Mouse (Mus musculus) stomach, embryonic 15.5 days (tissue): ENCODE results near the gene Ralgps1. TPM values are rescaled to one million over a fixed set of nuclear protein-coding genes. Genes with fewer than 3 reads are reported as not detected.

Experiments used
- ATAC-seq: fragments of 200-750 bp; cut with Nextera tagmentation; 2 replicates; pipeline ENCODE4 v1.8.0; 2017; ENCODE audit warnings: low read depth, moderate number of reproducible peaks, moderate TSS enrichment; ENCODE audit not compliant: insufficient read depth, low FRiP score
- H3K27ac ChIP-seq: fragments of 300-500 bp; sonication (generic); 2 replicates; pipeline ENCODE4 v1.5.1; 2015; ENCODE audit warnings: mild to moderate bottlenecking, inconsistent platforms
- H3K27me3 ChIP-seq: fragments of 300-500 bp; sonication (generic); replicated peaks from 2 replicates; pipeline ENCODE4 v1.6.1; 2015; ENCODE audit warnings: inconsistent platforms
- H3K36me3 ChIP-seq: fragments of 300-500 bp; sonication (generic); 2 replicates; pipeline ENCODE4 v1.6.1; 2015; ENCODE audit warnings: inconsistent platforms
- H3K4me1 ChIP-seq: fragments of 300-500 bp; sonication (generic); 2 replicates; pipeline ENCODE4 v1.6.1; 2015; ENCODE audit warnings: inconsistent platforms
- H3K4me2 ChIP-seq: fragments of 300-500 bp; sonication (generic); 2 replicates; pipeline ENCODE4 v1.6.1; 2015; ENCODE audit warnings: mild to moderate bottlenecking, inconsistent platforms
- H3K4me3 ChIP-seq: fragments of 300-500 bp; sonication (generic); replicated peaks from 2 replicates; pipeline ENCODE4 v1.5.1; 2015; ENCODE audit warnings: inconsistent platforms
- H3K9ac ChIP-seq: fragments of 300-500 bp; sonication (generic); 2 replicates; pipeline ENCODE4 v1.6.1; 2015; ENCODE audit warnings: inconsistent platforms
- H3K9me3 ChIP-seq: fragments of 300-500 bp; sonication (generic); 2 replicates; pipeline ENCODE4 v1.6.1; 2016; ENCODE audit warnings: inconsistent platforms
- WGBS: fragments of 180-500 bp; shearing (Covaris S2); methylation state at CpG from one replicate; pipeline ENCODE4 v1.1.7; 2015; 5-methylcytosine and 5-hydroxymethylcytosine counted together
- polyA plus RNA-seq: library from polyadenylated mRNA; unstranded; fragments of >200 nt; fragmentation: Nextera tagmentation; extraction: Ambion mirVana; gene quantifications from 2 replicates; pipeline ENCODE4 v1.2.1, GENCODE M21; 2015

The Ralgps1 gene
- polyA plus RNA-seq, 1 experiment from 2014 or later, result 6.2 TPM

- no peak overlapping the region for H3K9ac ChIP-seq
- H3K27ac ChIP-seq, result 0 out of 2 replicates have a peak overlapping the region, but pooled peaks have one; percentile 0
- no peaks in the 10 kb centered on the region for H3K9me3 ChIP-seq
- H3K36me3 ChIP-seq, result no peaks in the 10 kb centered on the region
- H3K4me1 ChIP-seq, result no peaks in the 10 kb centered on the region; the same call in 1 of the 2 replicates
- no peak overlapping the region for H3K4me2 ChIP-seq
- H3K27me3 ChIP-seq, result no peaks in the 10 kb centered on the region
- no peak overlapping the region for H3K4me3 ChIP-seq
- WGBS, result 66% methylated on average over 4 of the region's 4 CpGs
- ATAC-seq, result no peak
Observed at GRCm38 (mm10) chr2:33272665-33273439, 98.4 kb downstream of the Ralgps1 start.

- H3K27ac ChIP-seq, result no peak overlapping the region
- H3K4me2 ChIP-seq, result no peak overlapping the region
- no peaks in the 10 kb centered on the region for H3K27me3 ChIP-seq
- 83% methylated on average over 1 of the region's 1 CpGs for WGBS
- H3K9me3 ChIP-seq, result no peaks in the 10 kb centered on the region
- ATAC-seq, result no peak
- H3K4me3 ChIP-seq, result no peak overlapping the region
- no peaks in the 10 kb centered on the region for H3K36me3 ChIP-seq
- H3K4me1 ChIP-seq, result no peaks in the 10 kb centered on the region; the same call in 1 of the 2 replicates
- no peak overlapping the region for H3K9ac ChIP-seq
Observed at GRCm38 (mm10) chr2:33271511-33271910, 99.8 kb downstream of the Ralgps1 start.

- Histone ChIP-seq H3K9ac (no peak overlapping the region), H3K4me1 (peaks cover 3% of the 10 kb centered on the region), H3K4me3 (no peak overlapping the region), H3K27ac (no peak overlapping the region), H3K4me2 (no peak overlapping the region), H3K36me3 (no peaks in the 10 kb centered on the region), H3K27me3 (no peaks in the 10 kb centered on the region), H3K9me3 (no peaks in the 10 kb centered on the region)
- ATAC-seq, result no peak
- 88% methylated on average over 2 of the region's 2 CpGs for WGBS
Observed at GRCm38 (mm10) chr2:33270569-33270968, 100.7 kb downstream of the Ralgps1 start.

GRCm38 (mm10) chr2:33269132-33269493 is 102.2 kb downstream of the Ralgps1 start:
- WGBS, result 89% methylated on average over 2 of the region's 2 CpGs
- Histone ChIP-seq H3K27ac (no peak overlapping the region), H3K9ac (no peak overlapping the region), H3K9me3 (no peaks in the 10 kb centered on the region), H3K27me3 (no peaks in the 10 kb centered on the region), H3K4me1 (peaks cover 6% of the 10 kb centered on the region), H3K4me3 (no peak overlapping the region), H3K4me2 (no peak overlapping the region), H3K36me3 (no peaks in the 10 kb centered on the region)
- no peak for ATAC-seq

GRCm38 (mm10) chr2:33268384-33269131 is 102.7 kb downstream of the Ralgps1 start:
- H3K27ac ChIP-seq, result 0 out of 2 replicates have a peak overlapping the region, but pooled peaks have one; percentile 11
- no peak overlapping the region for H3K4me3 ChIP-seq
- H3K4me2 ChIP-seq, result no peak overlapping the region
- no peak for ATAC-seq
- no peaks in the 10 kb centered on the region for H3K9me3 ChIP-seq
- no peaks in the 10 kb centered on the region for H3K36me3 ChIP-seq
- 72% methylated on average over 6 of the region's 6 CpGs for WGBS
- peaks cover 6% of the 10 kb centered on the region for H3K4me1 ChIP-seq
- H3K27me3 ChIP-seq, result no peaks in the 10 kb centered on the region
- H3K9ac ChIP-seq, result no peak overlapping the region

- H3K4me1 ChIP-seq, result peaks cover 6% of the 10 kb centered on the region
- H3K27ac ChIP-seq, result no peak overlapping the region
- H3K27me3 ChIP-seq, result no peaks in the 10 kb centered on the region
- ATAC-seq, result no peak
- no peak overlapping the region for H3K4me3 ChIP-seq
- no peak overlapping the region for H3K4me2 ChIP-seq
- WGBS, result 71% methylated on average over 1 of the region's 1 CpGs
- H3K9me3 ChIP-seq, result no peaks in the 10 kb centered on the region
- no peak overlapping the region for H3K9ac ChIP-seq
- no peaks in the 10 kb centered on the region for H3K36me3 ChIP-seq
Observed at GRCm38 (mm10) chr2:33267075-33267474, 104.2 kb downstream of the Ralgps1 start.

- H3K9ac ChIP-seq, result no peak overlapping the region
- H3K36me3 ChIP-seq, result no peaks in the 10 kb centered on the region
- peaks cover 6% of the 10 kb centered on the region for H3K4me1 ChIP-seq
- no peak overlapping the region for H3K4me3 ChIP-seq
- H3K4me2 ChIP-seq, result no peak overlapping the region
- peak overlapping the region; percentile 71 for H3K27ac ChIP-seq
- H3K27me3 ChIP-seq, result no peaks in the 10 kb centered on the region
- no peaks in the 10 kb centered on the region for H3K9me3 ChIP-seq
- no peak for ATAC-seq
- WGBS, result 50% methylated on average over 3 of the region's 3 CpGs
Observed at GRCm38 (mm10) chr2:33265793-33266192, 105.5 kb downstream of the Ralgps1 start.

GRCm38 (mm10) chr2:33261475-33261874 is 109.8 kb downstream of the Ralgps1 start:
- Histone ChIP-seq H3K4me1 (peaks cover 6% of the 10 kb centered on the region), H3K9me3 (no peaks in the 10 kb centered on the region), H3K36me3 (no peaks in the 10 kb centered on the region), H3K27me3 (no peaks in the 10 kb centered on the region), H3K9ac (no peak overlapping the region), H3K4me2 (no peak overlapping the region), H3K4me3 (no peak overlapping the region), H3K27ac (no peak overlapping the region)
- WGBS, result 91% methylated on average over 3 of the region's 3 CpGs
- ATAC-seq, result no peak

GRCm38 (mm10) chr2:33260772-33261171 is 110.5 kb downstream of the Ralgps1 start:
- no peak overlapping the region for H3K27ac ChIP-seq
- H3K4me1 ChIP-seq, result peaks cover 4% of the 10 kb centered on the region
- no peaks in the 10 kb centered on the region for H3K9me3 ChIP-seq
- H3K4me2 ChIP-seq, result no peak overlapping the region
- no peak overlapping the region for H3K4me3 ChIP-seq
- no peak overlapping the region for H3K9ac ChIP-seq
- ATAC-seq, result no peak
- H3K36me3 ChIP-seq, result no peaks in the 10 kb centered on the region
- 84% methylated on average over 8 of the region's 8 CpGs for WGBS
- H3K27me3 ChIP-seq, result no peaks in the 10 kb centered on the region

GRCm38 (mm10) chr2:33256769-33257537 is 114.3 kb downstream of the Ralgps1 start:
- peak; percentile 35; the same call in 1 of the 2 replicates for ATAC-seq
- no peak overlapping the region for H3K9ac ChIP-seq
- H3K36me3 ChIP-seq, result no peaks in the 10 kb centered on the region
- H3K4me2 ChIP-seq, result no peak overlapping the region
- no peak overlapping the region for H3K4me3 ChIP-seq
- H3K9me3 ChIP-seq, result no peaks in the 10 kb centered on the region
- H3K27me3 ChIP-seq, result no peaks in the 10 kb centered on the region
- no peak overlapping the region for H3K27ac ChIP-seq
- H3K4me1 ChIP-seq, result peaks cover 6% of the 10 kb centered on the region
- 74% methylated on average over 3 of the region's 3 CpGs for WGBS

- Histone ChIP-seq H3K36me3 (no peaks in the 10 kb centered on the region), H3K4me2 (no peak overlapping the region), H3K4me3 (no peak overlapping the region), H3K27me3 (no peaks in the 10 kb centered on the region), H3K9me3 (no peaks in the 10 kb centered on the region), H3K27ac (no peak overlapping the region), H3K4me1 (peaks cover 13% of the 10 kb centered on the region), H3K9ac (no peak overlapping the region)
- WGBS, result 79% methylated on average over 9 of the region's 9 CpGs
- ATAC-seq, result no peak
Observed at GRCm38 (mm10) chr2:33254318-33254985, 116.8 kb downstream of the Ralgps1 start.
